Comparison of ENCODE assay signal across 24 mouse cellular contexts in genomic region chr11:20056168-20056567, GRCm38 (mm10). TPM values are rescaled to one million over a fixed set of nuclear protein-coding genes. Genes with fewer than 3 reads are reported as not detected.
DNase-seq lines count a peak whose midpoint lies in the region; ATAC-seq and TF ChIP-seq lines count a peak whose summit lies in the region.
"Had no signal": no experiment of that assay in that cellular context is flagged by ENCODE, and none has a peak within 500 bp of the region (broad histone marks: within the 10 kb centered on the region; RNA-seq: fewer than 3 reads in every experiment).

No protein-coding gene starts in this region.

- no peaks in the 10 kb centered on the region for H3K4me1 ChIP-seq in heart, adult 2 months (ENCODE audit: control insufficient read depth, insufficient read depth, low read length)
- no peaks in the 10 kb centered on the region for H3K4me1 ChIP-seq in midbrain, postnatal 0 days (ENCODE audit: insufficient read depth, low read length)
- H3K4me1 ChIP-seq in midbrain, embryonic 16.5 days (ENCODE audit: control insufficient read depth, insufficient read depth, low read length) = peaks cover 3% of the 10 kb centered on the region; the same call in 1 of the 2 replicates
- no peaks in the 10 kb centered on the region for H3K4me1 ChIP-seq in stomach, postnatal 0 days (replicated peaks; ENCODE audit: control insufficient read depth, insufficient read depth)
- H3K4me1 ChIP-seq: hindbrain, embryonic 15.5 days; intestine, embryonic 15.5 days; lung, embryonic 15.5 days had no signal

- H3K9ac ChIP-seq in heart, adult 2 months (ENCODE audit: low read depth, low read length) = no peak overlapping the region
- H3K9ac ChIP-seq in midbrain, postnatal 0 days (replicated peaks; ENCODE audit: low read length, poor library complexity, severe bottlenecking) = no peak overlapping the region
- H3K9ac ChIP-seq in midbrain, embryonic 16.5 days (ENCODE audit: low read depth, low read length) = no peak overlapping the region
- no peak overlapping the region for H3K9ac ChIP-seq in stomach, postnatal 0 days (ENCODE audit: low read length)
- H3K9ac ChIP-seq: embryonic facial prominence, embryonic 12.5 days; heart, embryonic 15.5 days; hindbrain, embryonic 15.5 days; intestine, embryonic 15.5 days; limb, embryonic 13.5 days; lung, embryonic 15.5 days had no signal

- DNase-seq in heart, adult 2 months = no peak
- no peak for DNase-seq in heart, postnatal 14 days
- no peak for DNase-seq in left cerebral cortex, adult 2 months (ENCODE audit: extremely low spot score in 1 of 2, low spot score in 2 of 2)
- no peak for DNase-seq in left cerebral cortex, postnatal 25 days (ENCODE audit: low spot score in 2 of 2)
- no peak for DNase-seq in midbrain, postnatal 0 days (ENCODE audit: low spot score)
- no peak for DNase-seq in stomach, postnatal 0 days (ENCODE audit: low spot score)
- no peak for DNase-seq in adrenal gland, postnatal 10 days
- DNase-seq: cerebellum, adult 11-12 months; cerebellum, postnatal 14 days; gastrocnemius, postnatal 36 days; heart, postnatal 4 days; kidney, postnatal 10 days; lung, postnatal 4 days; midbrain, embryonic 14.5 days; right cerebral cortex, adult 18-20 months; right cerebral cortex, postnatal 4 days had no signal

- no peaks in the 10 kb centered on the region for H3K79me2 ChIP-seq in heart, adult 2 months (replicated peaks; ENCODE audit: control insufficient read depth, insufficient read depth, low read length)

- H3K9me3 ChIP-seq in midbrain, postnatal 0 days (ENCODE audit: low read length) = no peaks in the 10 kb centered on the region
- H3K9me3 ChIP-seq in midbrain, embryonic 16.5 days (replicated peaks; ENCODE audit: control insufficient read depth, low read length, poor library complexity, severe bottlenecking) = no peaks in the 10 kb centered on the region
- no peaks in the 10 kb centered on the region for H3K9me3 ChIP-seq in stomach, postnatal 0 days (ENCODE audit: control insufficient read depth, low read length)
- H3K9me3 ChIP-seq: embryonic facial prominence, embryonic 12.5 days; heart, embryonic 15.5 days; hindbrain, embryonic 15.5 days; intestine, embryonic 15.5 days; limb, embryonic 13.5 days; lung, embryonic 15.5 days had no signal

- H3K27ac ChIP-seq in heart, adult 2 months = no peak overlapping the region
- no peak overlapping the region for H3K27ac ChIP-seq in left cerebral cortex, adult 2 months
- H3K27ac ChIP-seq in midbrain, postnatal 0 days (ENCODE audit: low read depth, low read length) = no peak overlapping the region
- H3K27ac ChIP-seq in midbrain, embryonic 16.5 days (ENCODE audit: low read length) = no peak overlapping the region
- H3K27ac ChIP-seq in stomach, postnatal 0 days (replicated peaks) = no peak overlapping the region
- H3K27ac ChIP-seq: embryonic facial prominence, embryonic 12.5 days; heart, embryonic 15.5 days; hindbrain, embryonic 15.5 days; intestine, embryonic 15.5 days; limb, embryonic 13.5 days; lung, embryonic 15.5 days had no signal

- no peak for ATAC-seq in midbrain, postnatal 0 days (ENCODE audit: low FRiP score)
- no peak for ATAC-seq in midbrain, embryonic 16.5 days
- no peak for ATAC-seq in stomach, postnatal 0 days (ENCODE audit: low FRiP score, low TSS enrichment)
- ATAC-seq: intestine, embryonic 15.5 days had no signal

- no peak overlapping the region for H3K4me2 ChIP-seq in midbrain, postnatal 0 days (ENCODE audit: low read depth, low read length, poor library complexity, severe bottlenecking)
- no peak overlapping the region for H3K4me2 ChIP-seq in midbrain, embryonic 16.5 days (ENCODE audit: low read length)
- no peak overlapping the region for H3K4me2 ChIP-seq in stomach, postnatal 0 days (replicated peaks; ENCODE audit: low read depth)
- H3K4me2 ChIP-seq: embryonic facial prominence, embryonic 12.5 days; heart, embryonic 15.5 days; hindbrain, embryonic 15.5 days; intestine, embryonic 15.5 days; limb, embryonic 13.5 days; lung, embryonic 15.5 days had no signal

- WGBS in heart, adult 2 months = 88% methylated on average over 1 of the region's 1 CpGs
- WGBS in midbrain, postnatal 0 days = 91% methylated on average over 1 of the region's 1 CpGs
- WGBS in midbrain, embryonic 16.5 days = 91% methylated on average over 1 of the region's 1 CpGs
- 89% methylated on average over 1 of the region's 1 CpGs for WGBS in stomach, postnatal 0 days

- TF ChIP-seq POLR2A in heart, adult 2 months (IDR thresholded peaks at IDR 0.05; ENCODE audit: insufficient read depth, low read depth, low read length) = no peak

- intact Hi-C loops in heart, adult 2 months (cut with DNase I) = no loop called here
- intact Hi-C loops in heart, postnatal 14 days (cut with DNase I) = no loop called here
- intact Hi-C loops in left cerebral cortex, adult 2 months (cut with DNase I) = no loop called here
- intact Hi-C loops in left cerebral cortex, postnatal 25 days (cut with DNase I) = no loop called here

- TF ChIP-seq CTCF in heart, adult 2 months (IDR thresholded peaks at IDR 0.05) = peak; percentile 38
- TF ChIP-seq CTCF in left cerebral cortex, adult 2 months (IDR thresholded peaks at IDR 0.05) = peak; percentile 17; the same call in 1 of the 2 replicates
- peak; percentile 39 for TF ChIP-seq CTCF in midbrain, postnatal 0 days (IDR thresholded peaks at IDR 0.05)
- TF ChIP-seq CTCF in stomach, postnatal 0 days (IDR thresholded peaks at IDR 0.05; ENCODE audit: low read depth) = peak; percentile 40

- no peaks in the 10 kb centered on the region for H3K36me3 ChIP-seq in heart, adult 2 months (ENCODE audit: control insufficient read depth, insufficient read depth, low read length)
- H3K36me3 ChIP-seq in midbrain, postnatal 0 days (ENCODE audit: insufficient read depth, low read length) = peaks cover 16% of the 10 kb centered on the region
- H3K36me3 ChIP-seq in midbrain, embryonic 16.5 days (ENCODE audit: control insufficient read depth, insufficient read depth, low read length) = peaks cover 21% of the 10 kb centered on the region
- peaks cover 4% of the 10 kb centered on the region; the same call in 1 of the 2 replicates for H3K36me3 ChIP-seq in stomach, postnatal 0 days (ENCODE audit: control insufficient read depth, insufficient read depth, low read length)

- no peaks in the 10 kb centered on the region for H3K27me3 ChIP-seq in heart, adult 2 months (ENCODE audit: control insufficient read depth, insufficient read depth, low read length)
- no peaks in the 10 kb centered on the region for H3K27me3 ChIP-seq in midbrain, postnatal 0 days (ENCODE audit: insufficient read depth, low read length)
- H3K27me3 ChIP-seq in midbrain, embryonic 16.5 days (ENCODE audit: control insufficient read depth, insufficient read depth, low read depth, low read length) = no peaks in the 10 kb centered on the region
- no peaks in the 10 kb centered on the region for H3K27me3 ChIP-seq in stomach, postnatal 0 days (ENCODE audit: control insufficient read depth, insufficient read depth, low read length)
- H3K27me3 ChIP-seq: embryonic facial prominence, embryonic 12.5 days; heart, embryonic 15.5 days; hindbrain, embryonic 15.5 days; intestine, embryonic 15.5 days; limb, embryonic 13.5 days; lung, embryonic 15.5 days had no signal

- no peak for TF ChIP-seq EP300 in heart, adult 2 months (IDR thresholded peaks at IDR 0.05; ENCODE audit: insufficient read depth, low read depth, low read length)
- TF ChIP-seq EP300 in stomach, postnatal 0 days (optimal IDR thresholded peaks at IDR 0.05) = no peak

- H3K4me3 ChIP-seq in heart, adult 2 months = no peak overlapping the region
- no peak overlapping the region for H3K4me3 ChIP-seq in left cerebral cortex, adult 2 months
- no peak overlapping the region for H3K4me3 ChIP-seq in midbrain, postnatal 0 days (ENCODE audit: low read depth, low read length)
- H3K4me3 ChIP-seq in midbrain, embryonic 16.5 days (ENCODE audit: low read depth, low read length) = no peak overlapping the region
- H3K4me3 ChIP-seq in stomach, postnatal 0 days (ENCODE audit: low read depth, low read length) = no peak overlapping the region
- H3K4me3 ChIP-seq: embryonic facial prominence, embryonic 12.5 days; heart, embryonic 15.5 days; hindbrain, embryonic 15.5 days; intestine, embryonic 15.5 days; limb, embryonic 13.5 days; lung, embryonic 15.5 days; myocyte had no signal

RNA-seq across cellular contexts. Expression of gene Actr2, which starts 56.5 kb away (rescaled TPM):
- total RNA-seq in heart, adult 2 months (2021) = 10 to 100 TPM; 71.7 to 75.8 TPM
- 18.1 and 34.5 TPM in 2 replicates for polyA plus RNA-seq in heart, adult 2 months (2012; rRNA removed)
- 10 to 100 TPM; 78.3 to 85.4 TPM for total RNA-seq in heart, postnatal 14 days (2021)
- 100 to 1,000 TPM; 258 to 277 TPM for total RNA-seq in left cerebral cortex, adult 2 months (2021)
- total RNA-seq in left cerebral cortex, postnatal 25 days (2021) = 100 to 1,000 TPM; 270 to 288 TPM
- 70.4 and 77.0 TPM in 2 replicates for total RNA-seq in midbrain, postnatal 0 days (2014; rRNA removed)
- 169 and 193 TPM in 2 replicates for polyA plus RNA-seq in midbrain, postnatal 0 days (2015; fragmentation: Nextera tagmentation; extraction: Ambion mirVana)
- 188 and 208 TPM in 2 replicates for polyA plus RNA-seq in midbrain, embryonic 16.5 days (2015; fragmentation: Nextera tagmentation; extraction: Ambion mirVana)
- polyA plus RNA-seq in stomach, postnatal 0 days (2015; fragmentation: Nextera tagmentation; extraction: Ambion mirVana) = 87.1 and 94.7 TPM in 2 replicates
- 100 to 1,000 TPM; 102 to 107 TPM for total RNA-seq in adrenal gland, postnatal 10 days (2021)
